Mouse (Mus musculus) right cerebral cortex, adult 18-20 months (tissue): Measurements from ENCODE around the gene Antxr2.

ENCODE experiments used
- DNase-seq: peaks from one replicate; pipeline ENCODE4 v3.0.0; 2022; ENCODE audit warnings: mixed read lengths

Antxr2 gene

DNA sequence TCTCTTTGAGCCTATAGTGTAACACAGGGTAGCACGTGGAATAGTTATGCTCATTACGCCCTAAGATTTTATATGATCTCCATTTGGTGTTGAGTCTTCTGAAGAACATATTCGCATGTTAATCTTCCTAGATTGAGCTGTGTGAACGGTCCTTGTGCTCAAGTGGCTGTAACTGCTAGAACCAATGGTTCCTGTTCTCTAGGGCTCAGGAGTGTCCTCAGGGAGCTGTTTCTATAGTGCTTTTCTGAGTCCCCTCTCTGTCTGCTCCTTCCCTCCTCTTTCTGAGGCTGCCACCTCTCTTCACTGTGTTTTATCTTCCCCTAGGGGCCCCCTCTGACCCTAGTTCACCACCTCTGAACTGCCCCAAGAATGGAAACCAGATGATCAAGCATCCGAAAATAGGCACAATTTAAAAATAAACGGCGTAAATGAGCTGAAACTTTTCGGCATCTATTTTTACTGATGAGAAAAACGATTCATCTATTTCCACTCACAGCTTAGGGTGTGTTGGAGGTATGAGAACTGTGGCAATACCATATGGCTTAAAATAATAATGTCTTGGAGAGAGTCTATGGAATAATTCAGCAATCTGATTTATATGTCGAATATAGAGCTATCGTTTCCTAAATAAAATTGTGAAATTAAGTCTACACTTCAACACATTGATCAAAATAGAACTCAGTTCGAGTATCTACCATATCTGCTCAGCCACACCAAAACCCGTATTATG is 124.1 kb downstream of the Antxr2 start:
- DNase-seq: no peak

DNA sequence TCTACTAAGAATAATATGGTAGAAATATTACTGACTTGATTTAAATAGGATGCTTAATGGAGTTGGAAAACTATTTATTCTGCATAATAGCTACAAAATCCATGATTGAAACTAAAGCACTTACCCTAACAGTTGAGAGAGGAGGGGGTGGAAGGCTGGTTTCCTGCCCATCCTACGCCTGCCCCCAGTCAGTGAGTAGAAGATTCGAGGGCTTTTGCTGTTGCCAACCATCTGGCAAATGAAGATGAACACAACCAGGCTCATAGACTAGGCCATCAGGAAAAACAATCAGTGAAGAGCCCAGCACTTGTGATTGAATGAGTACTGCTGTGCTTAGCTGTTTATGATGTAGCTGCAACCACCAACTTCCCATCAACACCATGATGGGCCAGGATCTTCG is 125.0 kb downstream of the Antxr2 start:
- no peak for DNase-seq

DNA sequence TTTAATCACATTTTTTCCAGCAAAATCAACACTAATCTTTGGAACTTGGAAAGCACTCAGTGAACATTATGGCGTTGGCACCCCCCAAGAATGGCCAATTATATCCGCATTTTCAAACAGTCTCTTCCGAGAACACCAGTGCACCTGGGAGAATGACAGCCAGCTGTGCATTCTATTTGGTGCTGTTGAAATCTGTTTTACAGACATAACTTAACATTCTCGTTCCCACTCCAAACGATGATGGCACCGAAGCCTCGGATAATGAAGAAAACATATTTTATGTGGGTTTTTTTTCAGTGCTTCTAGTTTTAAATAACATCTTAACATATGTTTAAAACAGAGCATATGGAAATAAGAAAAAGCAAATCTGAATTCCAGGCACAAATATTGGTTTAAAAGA is 129.7 kb downstream of the Antxr2 start:
- DNase-seq: peak; percentile 30

DNA sequence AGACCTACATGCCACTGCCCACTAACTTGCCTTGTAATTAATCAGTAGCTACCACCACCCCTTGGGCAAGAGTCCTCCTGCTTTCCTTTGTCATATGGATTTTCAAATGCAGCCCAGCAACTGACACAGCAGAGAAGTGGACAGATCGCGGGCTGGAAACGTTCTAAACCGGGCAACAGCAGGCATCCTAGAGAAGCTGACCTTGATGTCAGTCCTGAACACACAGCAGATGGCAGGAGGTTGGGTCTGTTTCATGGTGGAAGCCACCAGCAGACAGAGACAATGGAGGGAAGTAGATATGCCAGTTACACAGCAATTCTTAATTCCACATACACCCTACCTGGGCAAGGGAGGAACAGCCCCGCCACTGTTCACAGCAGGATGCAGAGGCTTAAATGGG is 131.5 kb downstream of the Antxr2 start:
- no peak for DNase-seq

DNA sequence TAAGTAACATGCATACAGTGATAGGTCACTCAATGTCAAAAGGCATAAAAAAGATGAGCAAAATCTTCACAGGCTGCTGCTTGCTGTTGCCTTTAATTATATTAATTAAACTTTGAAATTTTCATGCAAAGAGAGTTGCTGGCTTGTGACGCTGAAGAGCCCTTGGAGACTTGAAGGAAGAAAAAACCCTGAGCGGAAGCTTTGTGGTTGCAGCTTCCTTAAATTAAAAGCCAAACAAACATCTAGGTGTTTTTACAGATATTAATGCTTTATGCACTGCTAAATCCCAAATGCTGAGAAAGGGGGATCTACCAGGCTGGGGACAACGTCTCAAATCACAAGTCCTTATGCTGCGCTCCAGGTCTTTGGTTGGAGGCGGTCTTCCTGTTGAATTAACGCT is 145.4 kb downstream of the Antxr2 start:
- DNase-seq: no peak

DNA sequence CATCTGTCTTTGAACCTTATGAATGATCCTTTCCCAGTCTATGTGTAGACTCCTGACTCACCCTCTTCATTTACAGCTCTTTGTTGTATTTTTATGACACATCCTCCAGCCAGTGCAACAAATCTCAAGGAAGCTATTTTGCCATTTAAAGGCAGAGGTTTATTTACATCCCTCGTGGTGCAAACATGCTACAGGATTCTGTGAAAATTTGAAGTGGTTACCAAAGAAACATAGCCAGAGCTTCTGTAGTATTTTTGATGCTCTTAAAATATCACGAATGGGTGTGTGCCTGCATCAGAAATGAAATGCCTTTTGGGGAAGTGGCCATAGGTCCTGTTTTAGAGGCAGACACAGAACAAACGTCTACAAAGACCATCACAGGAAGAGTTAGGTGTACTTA is 146.7 kb downstream of the Antxr2 start:
- DNase-seq: no peak

DNA sequence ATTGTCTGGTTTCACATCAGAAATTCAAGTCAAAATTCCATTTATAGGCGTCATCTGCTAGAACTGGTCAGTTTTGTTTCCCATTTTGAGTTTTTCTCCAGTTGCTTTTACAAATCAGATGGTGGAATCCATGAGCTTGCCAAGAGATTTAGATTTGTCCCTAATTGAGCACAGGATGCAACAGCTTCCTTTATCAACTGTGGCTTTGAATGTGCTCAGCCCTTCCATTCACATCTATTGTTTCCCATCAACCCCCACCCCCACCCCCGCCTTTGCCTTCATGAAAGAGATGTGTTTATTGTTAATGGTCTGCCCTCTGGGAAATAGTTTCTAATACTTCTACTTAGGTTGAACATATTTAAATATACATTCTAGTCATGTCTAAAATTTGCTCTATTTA is 149.4 kb downstream of the Antxr2 start:
- DNase-seq: no peak

DNA sequence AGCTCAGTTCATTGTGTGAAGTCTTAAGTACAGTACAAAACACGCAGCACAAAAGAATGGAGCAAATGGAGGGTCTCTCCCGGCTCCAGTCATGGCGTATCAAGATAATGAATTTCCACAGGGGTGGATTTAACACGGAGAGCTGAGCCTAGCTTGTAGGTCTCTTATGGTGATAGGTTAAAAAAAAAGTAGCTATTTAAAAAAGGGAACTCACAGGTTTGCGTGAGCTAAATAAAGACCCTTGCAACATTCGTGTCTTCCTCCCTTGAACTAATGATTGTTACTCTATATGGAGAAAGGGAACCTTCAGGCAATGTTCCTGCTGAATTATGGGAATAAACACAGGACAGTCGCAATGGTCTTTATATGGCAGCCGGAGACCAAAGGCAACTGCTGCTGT is 150.7 kb downstream of the Antxr2 start:
- DNase-seq: no peak

DNA sequence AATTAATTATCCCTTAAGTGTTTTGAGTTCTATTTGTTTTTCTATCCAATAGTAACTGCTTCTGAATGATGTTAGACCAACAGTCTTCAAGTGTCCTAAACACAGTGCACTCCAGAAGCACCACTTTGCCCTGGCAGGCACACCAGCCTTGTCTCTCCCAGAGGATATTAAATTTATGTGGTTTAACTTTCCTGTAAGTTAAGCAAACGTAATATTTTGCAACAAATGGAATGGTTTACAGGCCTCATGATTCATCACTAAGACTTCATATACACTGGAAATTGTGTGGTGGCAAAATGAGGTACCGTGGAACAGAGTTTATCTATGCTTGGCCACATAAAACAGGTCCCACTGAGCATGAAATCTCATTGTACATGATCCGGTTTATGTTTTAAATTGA is 152.0 kb downstream of the Antxr2 start:
- DNase-seq: no peak

DNA sequence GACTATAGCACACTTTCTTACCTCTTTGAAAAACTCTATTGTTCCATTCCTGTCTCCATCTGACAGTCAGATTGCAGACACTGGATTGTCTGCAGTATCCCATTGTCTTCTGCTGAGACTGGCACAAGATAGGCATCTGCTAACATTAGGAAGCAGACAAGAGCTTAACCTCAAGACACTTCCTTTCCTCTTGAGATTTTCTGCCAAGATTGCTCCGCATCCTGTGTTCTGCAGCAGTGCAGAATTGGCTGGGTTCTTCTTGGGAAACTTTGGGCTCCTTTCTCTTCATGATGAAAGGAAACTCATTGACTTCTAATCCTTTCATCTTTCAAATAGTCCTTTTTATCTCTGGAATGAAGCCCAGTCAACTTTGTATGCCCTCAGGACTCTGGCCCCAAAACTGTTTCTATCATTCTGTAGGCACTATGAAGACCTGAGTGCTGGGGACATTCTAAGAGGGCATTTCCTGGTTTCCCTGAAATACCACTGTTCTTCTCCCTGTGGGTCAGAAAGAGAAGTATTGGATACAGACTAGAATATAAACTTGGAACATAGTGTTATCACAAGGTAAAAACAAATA is 152.5 kb downstream of the Antxr2 start:
- no peak for DNase-seq

DNA sequence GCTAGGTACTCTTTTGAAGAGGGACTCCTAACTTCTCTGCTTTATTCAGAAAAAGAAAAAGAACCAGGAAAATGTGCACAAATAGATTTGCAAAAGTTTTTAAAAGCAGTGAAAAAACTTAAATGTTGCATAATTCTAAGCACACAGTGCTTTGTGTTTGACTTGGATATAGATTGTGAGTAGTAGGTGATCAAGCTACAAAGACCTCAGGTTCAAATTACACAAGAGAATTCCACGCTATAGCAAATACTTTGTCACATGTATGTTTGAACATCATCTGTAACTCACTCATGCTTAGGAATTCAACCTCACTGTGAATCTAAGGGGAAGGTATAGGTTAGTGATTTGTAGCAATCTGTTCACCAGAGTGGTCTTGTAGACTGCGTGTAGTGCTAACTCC is 153.9 kb downstream of the Antxr2 start:
- DNase-seq: no peak

DNA sequence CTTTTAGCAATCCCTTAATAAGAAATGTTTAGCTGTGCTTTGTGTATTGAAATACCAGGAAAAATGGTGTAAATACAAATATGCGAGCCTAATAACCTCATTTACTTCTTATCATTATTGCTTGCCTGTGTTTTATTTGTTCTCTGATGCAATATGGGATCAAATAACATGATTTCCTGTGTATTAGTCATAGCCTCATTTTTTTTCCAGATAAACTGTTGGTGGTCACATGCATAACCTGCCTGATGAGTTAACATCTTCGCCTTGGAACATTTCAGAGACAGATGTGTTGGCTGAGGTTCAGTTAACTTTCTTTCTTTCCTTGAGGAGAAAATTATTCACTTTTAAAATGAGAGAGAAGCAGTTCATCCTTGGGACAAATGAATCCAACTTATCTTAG is 162.9 kb downstream of the Antxr2 start:
- DNase-seq: no peak

DNA sequence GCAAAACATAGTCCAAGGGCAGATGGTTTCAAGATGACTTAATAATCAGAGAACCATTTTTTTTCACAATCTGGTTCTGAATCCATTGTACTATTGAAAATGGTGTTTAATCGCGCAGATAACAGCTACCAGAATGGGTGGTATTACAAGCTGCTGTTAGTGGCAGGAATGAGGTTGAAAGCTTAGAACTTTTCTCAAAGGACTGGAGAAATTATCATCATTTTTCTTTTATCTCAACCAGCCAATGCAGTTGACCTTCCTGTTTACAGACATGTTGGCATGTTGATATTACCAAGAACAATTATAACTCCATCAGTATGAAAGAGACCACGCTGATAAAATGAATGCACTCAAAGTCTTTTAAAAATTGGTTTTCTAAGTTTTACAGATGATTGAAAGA is 163.9 kb downstream of the Antxr2 start:
- DNase-seq: no peak

DNA sequence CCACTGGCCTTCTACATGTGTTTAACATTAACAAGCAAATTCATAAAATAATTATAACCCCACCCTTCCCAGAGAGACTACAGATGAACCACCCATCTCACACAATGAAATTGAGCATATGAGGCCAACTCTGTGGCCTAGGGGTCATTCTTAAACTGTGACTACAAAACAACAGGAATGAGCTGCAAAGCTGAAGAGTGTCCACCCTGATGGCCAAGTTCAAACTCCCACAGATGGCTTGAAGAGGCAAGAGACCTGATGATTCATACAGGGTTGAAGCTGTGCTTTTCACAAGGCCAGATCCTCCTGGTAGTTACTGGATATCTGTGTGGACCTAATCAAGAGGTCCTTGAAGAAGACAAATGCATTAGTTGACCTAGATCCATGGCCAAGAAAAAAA is 173.7 kb downstream of the Antxr2 start:
- no peak for DNase-seq

DNA sequence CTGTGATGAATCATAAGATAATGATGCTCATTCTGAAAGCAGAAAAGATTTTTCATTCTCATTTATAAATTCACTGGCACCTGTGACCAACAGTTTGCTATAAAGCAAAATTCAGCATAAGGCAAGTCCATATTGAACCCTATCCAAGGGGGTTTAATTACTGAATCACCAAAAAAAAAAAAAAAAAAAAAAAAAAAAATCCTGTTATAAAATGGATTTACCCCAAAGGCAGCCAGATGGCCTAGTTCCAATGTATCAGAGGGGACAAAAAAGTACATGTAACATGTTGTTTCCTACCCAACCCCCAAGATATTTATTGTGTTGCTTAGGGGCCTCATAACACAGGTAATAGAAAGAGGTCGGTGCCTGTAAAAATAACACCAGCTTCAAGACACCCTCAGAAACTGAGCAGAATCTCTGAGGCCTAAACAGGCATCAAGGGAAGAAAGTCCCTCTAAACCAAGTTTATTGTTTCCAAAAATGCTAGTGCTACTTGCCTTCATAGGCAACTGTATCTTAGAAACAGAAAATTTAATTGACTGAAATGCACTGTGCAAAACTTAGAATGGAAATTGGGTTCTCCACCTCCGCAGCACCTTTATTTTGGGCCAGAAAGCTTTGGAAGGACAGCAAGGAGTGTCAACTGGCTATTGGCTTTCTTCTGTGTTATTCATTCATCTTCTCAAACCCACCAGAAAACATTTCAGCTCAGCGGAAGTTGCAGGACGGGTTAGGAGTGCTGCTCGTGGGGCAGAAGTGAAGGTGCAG is 178.7 kb downstream of the Antxr2 start:
- peak; percentile 51 for DNase-seq

DNA sequence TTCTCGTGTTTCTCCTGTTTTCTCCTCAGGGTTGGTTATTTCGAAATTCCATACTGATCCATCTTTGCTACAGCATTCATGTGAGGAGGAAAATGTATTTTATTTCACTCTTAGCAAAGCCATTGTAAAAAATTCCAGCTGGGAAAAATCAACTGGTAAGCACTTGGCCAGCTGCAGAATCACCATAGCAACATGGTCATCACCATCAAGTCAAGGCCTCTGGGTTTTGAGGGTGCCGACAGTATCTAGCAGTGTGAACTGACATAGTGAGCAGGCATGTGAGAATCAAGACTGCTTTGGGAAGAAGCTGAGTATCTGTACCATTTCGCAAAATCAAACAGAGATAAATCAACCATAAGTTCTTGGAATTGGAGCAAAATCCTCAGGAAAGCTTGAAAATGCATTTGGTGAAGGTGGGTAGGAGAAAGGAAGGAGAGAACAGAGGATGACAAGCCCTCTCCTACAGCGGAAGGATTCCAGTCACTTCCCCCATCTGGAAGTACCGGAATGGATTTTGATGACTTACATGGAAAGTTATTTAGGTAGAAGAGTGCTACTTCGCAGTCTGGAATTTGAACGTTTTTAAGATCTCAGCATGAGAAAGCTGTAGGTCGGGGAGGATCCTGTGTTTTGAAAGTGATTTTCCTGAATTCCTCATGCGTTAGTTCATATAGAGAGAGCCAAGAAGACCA is 183.5 kb downstream of the Antxr2 start:
- peak; percentile 23 for DNase-seq

DNA sequence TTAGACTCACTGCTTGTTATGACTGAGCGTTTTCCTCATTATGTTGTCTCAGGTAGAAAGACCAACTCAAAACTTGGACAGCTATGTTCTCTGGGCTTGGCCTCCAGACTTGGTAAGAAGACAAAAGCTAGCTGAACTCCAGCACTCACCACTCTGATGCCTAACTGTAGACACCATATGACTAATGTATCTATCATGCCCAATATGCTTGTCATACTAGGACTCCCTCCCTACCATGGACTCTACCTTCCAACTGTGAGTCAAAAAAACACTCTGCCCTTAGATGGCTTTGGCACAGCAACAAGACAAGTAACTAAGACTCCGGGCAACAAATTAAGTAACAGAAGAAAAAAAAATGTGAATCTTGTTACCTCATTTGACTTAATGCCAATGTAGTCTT is 184.3 kb downstream of the Antxr2 start:
- DNase-seq: no peak

DNA sequence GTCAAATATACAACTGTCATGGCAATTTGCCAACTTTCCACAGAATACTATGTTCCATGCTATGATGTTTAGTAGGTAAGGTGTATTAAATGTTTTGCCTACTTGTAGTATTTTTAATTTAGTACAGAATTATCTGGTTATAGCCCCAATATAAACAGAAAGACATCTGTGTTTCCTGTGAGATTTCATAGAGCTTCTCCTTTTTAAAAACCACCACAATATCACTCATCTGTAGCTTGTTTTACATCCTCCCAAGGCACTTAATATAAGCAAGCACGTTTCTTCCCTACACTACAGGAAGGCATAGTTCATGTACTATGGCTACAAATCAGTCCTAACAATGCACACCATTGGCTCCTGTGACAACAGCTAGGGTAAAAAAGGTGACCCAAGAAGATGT is 188.8 kb downstream of the Antxr2 start:
- no peak for DNase-seq

DNA sequence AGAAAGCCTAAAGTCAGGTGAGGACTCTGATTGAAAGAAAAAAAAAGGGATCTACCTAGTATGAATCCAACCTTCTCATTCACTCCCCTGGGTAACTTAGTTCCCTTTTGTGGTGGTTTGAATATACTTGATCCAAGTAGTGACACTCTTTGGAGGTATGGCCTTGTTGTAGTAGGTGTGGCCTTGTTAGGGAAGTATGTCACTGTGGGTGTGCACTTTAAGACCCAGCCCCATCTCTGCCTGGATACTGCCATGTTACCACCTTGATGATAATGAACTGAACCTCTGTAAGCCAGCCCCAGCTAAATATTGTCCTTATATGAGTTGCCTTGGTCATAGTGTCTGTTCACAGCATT is 190.9 kb downstream of the Antxr2 start:
- no peak for DNase-seq

DNA sequence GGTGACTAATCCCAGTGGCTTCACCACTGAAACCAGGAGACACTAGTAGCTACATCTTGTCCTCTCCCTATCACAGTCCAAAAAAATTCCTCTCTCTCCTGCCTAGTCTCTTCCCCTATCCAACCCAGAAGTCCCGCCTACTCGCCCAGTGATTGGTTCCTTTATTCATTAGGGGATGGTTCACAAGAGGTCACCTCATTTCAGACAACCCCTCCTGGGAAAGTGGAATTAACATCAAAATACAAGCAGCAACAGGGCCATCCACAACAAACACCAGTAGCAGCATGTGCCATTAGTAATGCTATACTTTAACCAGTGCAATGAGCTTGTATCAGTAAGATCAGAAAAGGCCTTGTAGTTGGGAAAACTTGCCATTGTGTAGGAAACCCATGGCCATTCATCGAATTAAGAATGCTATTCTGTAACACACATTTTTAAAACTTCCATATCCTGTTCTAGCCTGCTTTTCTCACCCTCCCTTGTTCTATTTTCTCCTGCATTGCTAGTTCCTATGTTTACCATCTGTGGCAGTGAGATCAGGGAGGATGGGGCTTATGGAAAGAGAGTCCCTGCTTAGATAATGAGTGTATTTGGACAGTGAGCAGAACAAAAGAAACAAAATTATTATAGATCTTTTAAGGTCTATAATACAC is 191.4 kb downstream of the Antxr2 start:
- DNase-seq: no peak

DNA sequence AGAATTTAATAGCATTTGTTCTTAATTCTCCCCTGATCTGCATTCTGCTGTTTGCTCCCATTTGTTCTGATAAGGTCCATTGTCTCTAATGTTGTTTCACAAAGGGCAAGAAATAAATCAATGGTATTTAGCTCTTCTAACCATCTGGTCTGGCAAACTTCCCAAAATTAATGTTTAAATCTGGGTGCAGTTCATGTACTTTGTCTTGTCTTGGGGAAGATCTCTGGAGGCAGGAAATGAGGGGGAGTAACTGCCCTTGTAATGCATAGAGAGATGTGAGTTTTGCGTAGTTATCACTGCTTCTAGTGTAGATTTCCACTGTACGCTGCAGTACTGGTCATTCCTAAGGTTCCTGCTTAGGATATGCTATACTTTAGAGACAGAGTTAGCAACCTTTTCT is 193.5 kb downstream of the Antxr2 start:
- no peak for DNase-seq

DNA sequence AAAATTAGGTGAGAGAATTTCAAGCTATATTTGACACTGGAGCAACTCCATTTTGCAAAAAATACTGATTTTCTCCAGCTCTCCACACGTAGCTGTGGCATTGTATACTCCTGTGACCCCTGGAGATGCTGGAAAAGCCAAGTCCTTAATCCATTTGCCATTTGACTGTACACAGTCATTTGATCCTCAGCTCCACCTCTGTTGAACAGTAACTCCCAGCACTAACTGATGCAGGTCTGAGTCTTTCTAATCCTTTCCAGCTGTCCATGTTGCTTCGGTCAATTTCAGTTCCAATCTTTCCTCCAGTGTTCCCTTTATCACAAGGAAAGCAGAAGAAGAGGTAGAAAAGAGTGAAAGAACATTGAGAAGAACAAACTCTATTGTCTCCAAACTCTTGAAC is 195.4 kb downstream of the Antxr2 start:
- no peak for DNase-seq

DNA sequence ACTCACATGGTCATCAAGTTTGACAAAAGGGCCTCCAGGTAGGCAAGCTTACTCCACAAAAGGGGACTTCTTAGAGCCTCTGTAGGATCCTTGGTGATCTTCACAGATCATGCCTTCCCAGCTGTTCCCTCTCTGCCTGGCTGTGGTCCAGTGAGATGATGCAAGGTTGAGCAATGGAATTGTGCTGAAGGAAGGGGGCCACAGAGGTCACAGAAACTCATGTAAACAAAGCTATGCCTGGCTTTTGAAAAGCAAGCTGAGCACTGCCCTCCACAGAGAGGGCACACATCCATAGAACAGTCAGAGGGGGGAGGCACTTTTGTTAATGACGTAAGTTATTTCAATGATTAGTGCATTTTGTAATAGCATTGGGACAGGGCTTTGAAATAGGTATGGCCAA is 196.1 kb downstream of the Antxr2 start:
- DNase-seq: no peak
